33 mouse cellular contexts compared by ENCODE assay signal in genomic region chr5:107765946-107766345, GRCm38 (mm10). TPM values are rescaled to one million over a fixed set of nuclear protein-coding genes. Genes with fewer than 3 reads are reported as not detected.
"Had no signal": no experiment of that assay in that cellular context is flagged by ENCODE, and none has a peak within 500 bp of the region (broad histone marks: within the 10 kb centered on the region; RNA-seq: fewer than 3 reads in every experiment).

No protein-coding gene starts in this region.

- H3K36me3 ChIP-seq: intestine, embryonic 15.5 days had no signal

- H3K4me1 ChIP-seq: hindbrain, embryonic 10.5 days; hindbrain, embryonic 12.5 days; intestine, embryonic 15.5 days; limb, embryonic 10.5 days; limb, embryonic 12.5 days; liver, embryonic 13.5 days had no signal

- ATAC-seq: hindbrain, embryonic 16.5 days; inflammation-experienced regulatory T-cells, adult 6 months; intestine, embryonic 15.5 days; intestine, postnatal 0 days had no signal

- H3K9me3 ChIP-seq: heart, embryonic 10.5 days; intestine, embryonic 15.5 days; limb, embryonic 10.5 days had no signal

- H3K27me3 ChIP-seq: heart, embryonic 12.5 days; hindbrain, embryonic 12.5 days; intestine, embryonic 15.5 days; limb, embryonic 12.5 days had no signal

- H3K27ac ChIP-seq: gastrocnemius, adult 2 months; heart, embryonic 10.5 days; hindbrain, embryonic 10.5 days; hindbrain, embryonic 12.5 days; hindbrain, embryonic 14.5 days; intestine, embryonic 15.5 days; layer of hippocampus, adult 2 months; left cerebral cortex, adult 2 months; limb, embryonic 10.5 days; limb, embryonic 12.5 days; liver, embryonic 13.5 days had no signal

- H3K9ac ChIP-seq: heart, embryonic 12.5 days; hindbrain, embryonic 12.5 days; hindbrain, embryonic 14.5 days; intestine, embryonic 15.5 days; limb, embryonic 12.5 days; liver, embryonic 13.5 days had no signal

- H3K4me2 ChIP-seq: heart, embryonic 12.5 days; hindbrain, embryonic 12.5 days; hindbrain, embryonic 14.5 days; intestine, embryonic 15.5 days; limb, embryonic 12.5 days; liver, embryonic 11.5 days; liver, embryonic 13.5 days had no signal

- DNase-seq: gastrocnemius, adult 2 months; gastrocnemius, postnatal 10 days; gastrocnemius, postnatal 25 days; heart, postnatal 10 days; heart, postnatal 4 days; kidney, adult 18-20 months; kidney, adult 8-10 months; kidney, postnatal 10 days; kidney, postnatal 25 days; kidney, postnatal 4 days; liver; liver, embryonic 13.5 days had no signal

- H3K4me3 ChIP-seq: gastrocnemius, adult 2 months; heart, embryonic 10.5 days; heart, embryonic 12.5 days; hindbrain, embryonic 10.5 days; hindbrain, embryonic 12.5 days; intestine, embryonic 15.5 days; layer of hippocampus, adult 2 months; left cerebral cortex, adult 2 months; limb, embryonic 10.5 days; limb, embryonic 12.5 days; liver, embryonic 13.5 days had no signal

RNA-seq across cellular contexts. Expression of gene Gfi1, which starts 40.1 kb away (rescaled TPM):
- total RNA-seq: gastrocnemius, adult 2 months; heart, adult 8-10 months; heart, postnatal 25 days; layer of hippocampus, adult 2 months; layer of hippocampus, postnatal 10 days; layer of hippocampus, postnatal 25 days; left cerebral cortex, adult 2 months; left cerebral cortex, postnatal 36 days had no signal
- polyA plus RNA-seq: heart, embryonic 10.5 days; hindbrain, embryonic 12.5 days; hindbrain, embryonic 14.5 days; hindbrain, embryonic 16.5 days; kidney, embryonic 14.5 days; kidney, embryonic 16.5 days; limb, embryonic 12.5 days had no signal
